Mouse (Mus musculus) layer of hippocampus, adult 9-11 months (tissue): ENCODE measurements around the gene Ankrd44.

Experiments used
- DNase-seq: peaks from one replicate; pipeline ENCODE4 v3.0.0; 2022

Ankrd44 gene

GRCm38 (mm10) chr1:54844361-54844760 lies 81.8 kb downstream of the Ankrd44 start:
- DNase-seq = no peak

GRCm38 (mm10) chr1:54842765-54843461 lies 83.3 kb downstream of the Ankrd44 start:
- no peak for DNase-seq

GRCm38 (mm10) chr1:54841788-54842187 lies 84.4 kb downstream of the Ankrd44 start:
- DNase-seq = no peak

GRCm38 (mm10) chr1:54840040-54840439 lies 86.1 kb downstream of the Ankrd44 start:
- no peak for DNase-seq

GRCm38 (mm10) chr1:54838486-54838805 lies 87.7 kb downstream of the Ankrd44 start:
- DNase-seq = no peak

GRCm38 (mm10) chr1:54837721-54838485 lies 88.3 kb downstream of the Ankrd44 start:
- no peak for DNase-seq

- DNase-seq = no peak
Measured at GRCm38 (mm10) chr1:54835661-54836205, 90.5 kb downstream of the Ankrd44 start.

GRCm38 (mm10) chr1:54833221-54833620 lies 93.0 kb downstream of the Ankrd44 start:
- DNase-seq = no peak

GRCm38 (mm10) chr1:54832765-54833164 lies 93.4 kb downstream of the Ankrd44 start:
- DNase-seq = peak; percentile 28

- no peak for DNase-seq
Measured at GRCm38 (mm10) chr1:54830223-54830622, 96.0 kb downstream of the Ankrd44 start.

GRCm38 (mm10) chr1:54829681-54830213 lies 96.4 kb downstream of the Ankrd44 start:
- no peak for DNase-seq

GRCm38 (mm10) chr1:54827827-54828226 lies 98.4 kb downstream of the Ankrd44 start:
- DNase-seq = no peak

GRCm38 (mm10) chr1:54827351-54827750 lies 98.8 kb downstream of the Ankrd44 start:
- DNase-seq = no peak

- no peak for DNase-seq
Measured at GRCm38 (mm10) chr1:54826426-54826986, 99.7 kb downstream of the Ankrd44 start.

- no peak for DNase-seq
Measured at GRCm38 (mm10) chr1:54825718-54826425, 100.3 kb downstream of the Ankrd44 start.

- no peak for DNase-seq
Measured at GRCm38 (mm10) chr1:54824106-54824808, 101.9 kb downstream of the Ankrd44 start.

GRCm38 (mm10) chr1:54821797-54822196 lies 104.4 kb downstream of the Ankrd44 start:
- DNase-seq = peak; percentile 58

- no peak for DNase-seq
Measured at GRCm38 (mm10) chr1:54815206-54815855, 110.9 kb downstream of the Ankrd44 start.

GRCm38 (mm10) chr1:54809811-54810549 lies 116.2 kb downstream of the Ankrd44 start:
- no peak for DNase-seq

GRCm38 (mm10) chr1:54809098-54809490 lies 117.1 kb downstream of the Ankrd44 start:
- DNase-seq = no peak
